Mouse (Mus musculus): ENCODE results near the gene Gng4. TPM values are rescaled to one million over a fixed set of nuclear protein-coding genes. Genes with fewer than 3 reads are reported as not detected.

The Gng4 gene
- polyA plus RNA-seq, 1 experiment from 2014 or later = 3.8 TPM

- H3K27me3 ChIP-seq (replicated peaks; ENCODE audit: control insufficient read depth, insufficient read depth, low read length) = no peaks in the 10 kb centered on the region
- no peak for ATAC-seq
- no peak overlapping the region for H3K4me3 ChIP-seq (ENCODE audit: low read depth, low read length)
- WGBS = 21% methylated on average over 11 of the region's 11 CpGs
- no peaks in the 10 kb centered on the region for H3K36me3 ChIP-seq (ENCODE audit: control insufficient read depth, insufficient read depth)
- no peak overlapping the region for H3K27ac ChIP-seq (ENCODE audit: low read depth, low read length)
- no peak for TF ChIP-seq CTCF (IDR thresholded peaks at IDR 0.05; ENCODE audit: low read depth)
- no peaks in the 10 kb centered on the region for H3K9me3 ChIP-seq (ENCODE audit: control insufficient read depth)
- H3K4me2 ChIP-seq (replicated peaks; ENCODE audit: low read depth) = no peak overlapping the region
- H3K9ac ChIP-seq (ENCODE audit: low read depth, low read length) = no peak overlapping the region
- H3K4me1 ChIP-seq (replicated peaks; ENCODE audit: control insufficient read depth, insufficient read depth, low read length) = no peaks in the 10 kb centered on the region
Measured at GRCm38 (mm10) chr13:13808337-13809132, 24.7 kb downstream of the Gng4 start.

- Histone ChIP-seq H3K27me3 (replicated peaks; ENCODE audit: control insufficient read depth, insufficient read depth, low read length) (no peaks in the 10 kb centered on the region), H3K9ac (ENCODE audit: low read depth, low read length) (no peak overlapping the region), H3K36me3 (ENCODE audit: control insufficient read depth, insufficient read depth) (no peaks in the 10 kb centered on the region), H3K4me1 (replicated peaks; ENCODE audit: control insufficient read depth, insufficient read depth, low read length) (no peaks in the 10 kb centered on the region), H3K27ac (ENCODE audit: low read depth, low read length) (no peak overlapping the region), H3K4me3 (ENCODE audit: low read depth, low read length) (no peak overlapping the region), H3K4me2 (replicated peaks; ENCODE audit: low read depth) (no peak overlapping the region), H3K9me3 (ENCODE audit: control insufficient read depth) (no peaks in the 10 kb centered on the region)
- TF ChIP-seq CTCF (IDR thresholded peaks at IDR 0.05; ENCODE audit: low read depth) = no peak
- 77% methylated on average over 7 of the region's 7 CpGs for WGBS
- no peak for ATAC-seq
Measured at GRCm38 (mm10) chr13:13810885-13811284, 27.0 kb downstream of the Gng4 start.

- Histone ChIP-seq H3K27ac (ENCODE audit: low read depth, low read length) (no peak overlapping the region), H3K9me3 (ENCODE audit: control insufficient read depth) (no peaks in the 10 kb centered on the region), H3K9ac (ENCODE audit: low read depth, low read length) (no peak overlapping the region), H3K36me3 (ENCODE audit: control insufficient read depth, insufficient read depth) (no peaks in the 10 kb centered on the region), H3K27me3 (replicated peaks; ENCODE audit: control insufficient read depth, insufficient read depth, low read length) (no peaks in the 10 kb centered on the region), H3K4me1 (replicated peaks; ENCODE audit: control insufficient read depth, insufficient read depth, low read length) (no peaks in the 10 kb centered on the region), H3K4me3 (ENCODE audit: low read depth, low read length) (no peak overlapping the region), H3K4me2 (replicated peaks; ENCODE audit: low read depth) (no peak overlapping the region)
- TF ChIP-seq CTCF (IDR thresholded peaks at IDR 0.05; ENCODE audit: low read depth) = no peak
- 72% methylated on average over 3 of the region's 3 CpGs for WGBS
- ATAC-seq = no peak
Measured at GRCm38 (mm10) chr13:13818696-13819095, 34.8 kb downstream of the Gng4 start.

- Histone ChIP-seq H3K27me3 (replicated peaks; ENCODE audit: control insufficient read depth, insufficient read depth, low read length) (no peaks in the 10 kb centered on the region), H3K4me2 (replicated peaks; ENCODE audit: low read depth) (no peak overlapping the region), H3K36me3 (ENCODE audit: control insufficient read depth, insufficient read depth) (no peaks in the 10 kb centered on the region), H3K9me3 (ENCODE audit: control insufficient read depth) (no peaks in the 10 kb centered on the region), H3K4me3 (ENCODE audit: low read depth, low read length) (no peak overlapping the region), H3K9ac (ENCODE audit: low read depth, low read length) (no peak overlapping the region), H3K4me1 (replicated peaks; ENCODE audit: control insufficient read depth, insufficient read depth, low read length) (no peaks in the 10 kb centered on the region), H3K27ac (ENCODE audit: low read depth, low read length) (no peak overlapping the region)
- WGBS = 74% methylated on average over 7 of the region's 7 CpGs
- no peak for TF ChIP-seq CTCF (IDR thresholded peaks at IDR 0.05; ENCODE audit: low read depth)
- ATAC-seq = no peak
Measured at GRCm38 (mm10) chr13:13820234-13821123, 36.6 kb downstream of the Gng4 start.

GRCm38 (mm10) chr13:13824946-13825345, 41.1 kb downstream of the Gng4 start:
- H3K4me2 ChIP-seq (replicated peaks; ENCODE audit: low read depth) = no peak overlapping the region
- no peaks in the 10 kb centered on the region for H3K4me1 ChIP-seq (replicated peaks; ENCODE audit: control insufficient read depth, insufficient read depth, low read length)
- H3K9me3 ChIP-seq (ENCODE audit: control insufficient read depth) = no peaks in the 10 kb centered on the region
- ATAC-seq = no peak
- H3K9ac ChIP-seq (ENCODE audit: low read depth, low read length) = no peak overlapping the region
- no peak for TF ChIP-seq CTCF (IDR thresholded peaks at IDR 0.05; ENCODE audit: low read depth)
- H3K27me3 ChIP-seq (replicated peaks; ENCODE audit: control insufficient read depth, insufficient read depth, low read length) = no peaks in the 10 kb centered on the region
- H3K36me3 ChIP-seq (ENCODE audit: control insufficient read depth, insufficient read depth) = no peaks in the 10 kb centered on the region
- no peak overlapping the region for H3K27ac ChIP-seq (ENCODE audit: low read depth, low read length)
- WGBS = 90% methylated on average over 7 of the region's 7 CpGs
- no peak overlapping the region for H3K4me3 ChIP-seq (ENCODE audit: low read depth, low read length)

- H3K9me3 ChIP-seq (ENCODE audit: control insufficient read depth) = no peaks in the 10 kb centered on the region
- H3K27me3 ChIP-seq (replicated peaks; ENCODE audit: control insufficient read depth, insufficient read depth, low read length) = no peaks in the 10 kb centered on the region
- H3K27ac ChIP-seq (ENCODE audit: low read depth, low read length) = no peak overlapping the region
- 82% methylated on average over 6 of the region's 6 CpGs for WGBS
- no peaks in the 10 kb centered on the region for H3K4me1 ChIP-seq (replicated peaks; ENCODE audit: control insufficient read depth, insufficient read depth, low read length)
- H3K36me3 ChIP-seq (ENCODE audit: control insufficient read depth, insufficient read depth) = no peaks in the 10 kb centered on the region
- ATAC-seq = no peak
- no peak overlapping the region for H3K4me2 ChIP-seq (replicated peaks; ENCODE audit: low read depth)
- TF ChIP-seq CTCF (IDR thresholded peaks at IDR 0.05; ENCODE audit: low read depth) = no peak
- no peak overlapping the region for H3K4me3 ChIP-seq (ENCODE audit: low read depth, low read length)
- H3K9ac ChIP-seq (ENCODE audit: low read depth, low read length) = no peak overlapping the region
Measured at GRCm38 (mm10) chr13:13826533-13826932, 42.7 kb downstream of the Gng4 start.

Measured in intestine, postnatal 0 days (tissue).